Mouse (Mus musculus) stomach, embryonic 16.5 days (tissue): Measurements from ENCODE around the gene Zfr2. TPM values are rescaled to one million over a fixed set of nuclear protein-coding genes. Genes with fewer than 3 reads are reported as not detected.

ENCODE experiments used
- ATAC-seq: fragments of 200-750 bp; cut with Nextera tagmentation; 2 replicates; pipeline ENCODE4 v1.8.0; 2017; ENCODE audit warnings: moderate number of reproducible peaks, moderate TSS enrichment; ENCODE audit not compliant: insufficient read depth, low FRiP score
- H3K27ac ChIP-seq: fragments of 300-500 bp; sonication (generic); 2 replicates; pipeline ENCODE4 v1.5.1; 2014; ENCODE audit warnings: low read length
- H3K27me3 ChIP-seq: fragments of 300-500 bp; sonication (generic); 2 replicates; pipeline ENCODE4 v1.6.1; 2014; ENCODE audit warnings: low read length, control low read depth, mixed read lengths; ENCODE audit not compliant: control insufficient read depth, insufficient read depth
- H3K36me3 ChIP-seq: fragments of 300-500 bp; sonication (generic); 2 replicates; pipeline ENCODE4 v1.6.1; 2014; ENCODE audit warnings: low read length; ENCODE audit not compliant: control insufficient read depth, insufficient read depth
- H3K4me1 ChIP-seq: fragments of 300-500 bp; sonication (generic); 2 replicates; pipeline ENCODE4 v1.6.1; 2014; ENCODE audit warnings: low read length, control low read depth, mixed read lengths; ENCODE audit not compliant: control insufficient read depth, insufficient read depth
- H3K4me2 ChIP-seq: fragments of 300-500 bp; sonication (generic); 2 replicates; pipeline ENCODE4 v1.6.1; 2014; ENCODE audit warnings: low read depth, low read length, mixed read lengths
- H3K4me3 ChIP-seq: fragments of 300-500 bp; sonication (generic); replicated peaks from 2 replicates; pipeline ENCODE4 v1.5.1; 2014; ENCODE audit warnings: mild to moderate bottlenecking, low read length
- H3K9ac ChIP-seq: fragments of 300-500 bp; sonication (generic); 2 replicates; pipeline ENCODE4 v1.6.1; 2014; ENCODE audit warnings: low read length
- H3K9me3 ChIP-seq: fragments of 300-500 bp; sonication (generic); replicated peaks from 2 replicates; pipeline ENCODE4 v1.6.1; 2016; ENCODE audit warnings: low read length, control low read depth; ENCODE audit not compliant: control insufficient read depth
- WGBS: fragments of 180-500 bp; shearing (Covaris S2); extraction: QIAGEN DNeasy Blood & Tissue Kit; methylation state at CpG from one replicate; pipeline ENCODE4 v1.1.7; 2014; 5-methylcytosine and 5-hydroxymethylcytosine counted together
- polyA plus RNA-seq: library from polyadenylated mRNA; unstranded; fragments of >200 nt; fragmentation: Nextera tagmentation; extraction: Ambion mirVana; gene quantifications from 2 replicates; pipeline ENCODE4 v1.2.1, GENCODE M21; 2015

Zfr2 gene
- polyA plus RNA-seq = 5.3 and 5.9 TPM in 2 replicates

DNA sequence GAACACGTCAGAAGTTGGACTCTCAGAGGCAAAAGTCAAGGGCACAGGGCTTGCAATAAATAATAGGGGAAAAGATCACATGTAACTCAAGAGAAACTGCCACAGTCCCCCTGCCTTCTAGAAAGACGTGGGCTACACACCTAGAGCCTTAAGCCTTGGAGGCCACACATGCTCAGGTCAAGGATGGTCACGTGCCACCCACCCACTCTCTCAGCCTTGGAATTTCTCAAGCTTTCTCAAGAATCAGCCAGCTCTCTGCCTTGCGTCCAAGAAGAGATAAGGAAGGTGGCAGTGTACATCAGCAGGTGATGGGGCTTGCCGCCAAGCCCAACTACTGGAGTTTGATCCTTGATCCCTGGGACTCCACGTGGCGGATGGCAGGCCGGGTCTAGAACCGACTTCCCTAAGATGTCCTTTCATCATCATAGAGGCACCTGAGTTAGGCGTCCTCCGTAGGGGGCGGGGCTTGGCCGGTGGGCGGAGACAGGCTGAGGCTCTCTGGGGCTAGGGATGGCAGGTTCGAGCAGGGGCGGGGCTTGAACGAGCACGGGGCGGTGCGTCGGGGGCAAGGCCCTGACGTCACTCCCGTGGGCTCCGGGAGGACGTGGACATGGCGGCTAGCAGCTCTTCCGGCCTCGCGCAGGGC, at the start of gene Zfr2:
Gene Zfr2 (plus strand): TSS at position 576 of the 646 bp plus-strand sequence.
- Histone ChIP-seq H3K27me3 (peaks cover 22% of the 10 kb centered on the region), H3K9me3 (no peaks in the 10 kb centered on the region), H3K9ac (peak within 1 kb of the TSS; percentile 80), H3K4me2 (peak within 1 kb of the TSS; percentile 60), H3K4me3 (peak within 1 kb of the TSS; percentile 68), H3K4me1 (0 out of 2 replicates have a peak, but pooled peaks cover 7% of the 10 kb centered on the region), H3K36me3 (no peaks in the 10 kb centered on the region), H3K27ac (peak within 1 kb of the TSS; percentile 39; the same call in 1 of the 2 replicates)
- ATAC-seq = peak; percentile 89
- 6% methylated on average over 29 of the region's 29 CpGs for WGBS

GRCm38 (mm10) chr10:81183805-81184204, 49.1 kb upstream of the Zfr2 start, which contains the start of gene 4930442H23Rik:
TSS of gene 4930442H23Rik (minus strand) at chr10:81183849.
- peak within 1 kb of the TSS; percentile 84 for H3K9ac ChIP-seq
- H3K4me1 ChIP-seq = peaks cover 27% of the 10 kb centered on the region
- H3K4me3 ChIP-seq = peak within 1 kb of the TSS; percentile 82
- no peaks in the 10 kb centered on the region for H3K27me3 ChIP-seq
- H3K9me3 ChIP-seq = no peaks in the 10 kb centered on the region
- H3K36me3 ChIP-seq = peaks cover 37% of the 10 kb centered on the region
- H3K4me2 ChIP-seq = peak within 1 kb of the TSS; percentile 85
- no peak for ATAC-seq
- WGBS = 86% methylated on average over 5 of the region's 5 CpGs
- peak within 1 kb of the TSS; percentile 93 for H3K27ac ChIP-seq

GRCm38 (mm10) chr10:81184765-81185164, 48.2 kb upstream of the Zfr2 start:
- WGBS = 10% methylated on average over 4 of the region's 4 CpGs
- Histone ChIP-seq H3K4me3 (no peak overlapping the region), H3K9me3 (no peaks in the 10 kb centered on the region), H3K27ac (peak overlapping the region; percentile 91), H3K27me3 (no peaks in the 10 kb centered on the region), H3K36me3 (peaks cover 28% of the 10 kb centered on the region), H3K4me1 (peaks cover 24% of the 10 kb centered on the region), H3K4me2 (peak overlapping the region; percentile 85; the same call in 1 of the 2 replicates), H3K9ac (0 out of 2 replicates have a peak overlapping the region, but pooled peaks have one; percentile 84)
- peak; percentile 23; the same call in 1 of the 2 replicates for ATAC-seq

- WGBS = 94% methylated on average over 9 of the region's 9 CpGs
- Histone ChIP-seq H3K27me3 (no peaks in the 10 kb centered on the region), H3K9me3 (no peaks in the 10 kb centered on the region), H3K4me1 (peaks cover 32% of the 10 kb centered on the region), H3K36me3 (0 out of 2 replicates have a peak, but pooled peaks cover 10% of the 10 kb centered on the region), H3K4me2 (no peak overlapping the region), H3K27ac (no peak overlapping the region), H3K9ac (no peak overlapping the region), H3K4me3 (no peak overlapping the region)
- no peak for ATAC-seq
Measured at GRCm38 (mm10) chr10:81187161-81187560, 45.8 kb upstream of the Zfr2 start.

DNA sequence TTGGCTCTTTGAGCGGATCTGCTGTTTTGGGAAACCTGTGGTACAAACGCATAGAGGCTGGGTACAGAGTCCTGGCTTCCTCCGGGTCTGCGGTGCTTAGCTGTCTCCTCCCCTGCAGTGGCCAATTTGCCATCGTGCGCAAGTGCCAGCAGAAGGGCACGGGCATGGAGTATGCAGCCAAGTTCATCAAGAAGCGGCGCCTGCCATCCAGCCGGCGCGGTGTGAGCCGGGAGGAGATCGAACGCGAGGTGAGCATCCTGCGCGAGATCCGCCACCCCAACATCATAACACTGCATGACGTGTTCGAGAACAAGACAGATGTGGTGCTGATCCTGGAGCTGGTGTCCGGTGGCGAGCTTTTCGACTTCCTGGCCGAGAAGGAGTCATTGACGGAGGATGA, 43.1 kb upstream of the Zfr2 start:
- no peak overlapping the region for H3K4me2 ChIP-seq
- H3K27me3 ChIP-seq = no peaks in the 10 kb centered on the region; the same call in 1 of the 2 replicates
- 75% methylated on average over 26 of the region's 26 CpGs for WGBS
- ATAC-seq = no peak
- 0 out of 2 replicates have a peak, but pooled peaks cover 10% of the 10 kb centered on the region for H3K36me3 ChIP-seq
- no peak overlapping the region for H3K27ac ChIP-seq
- H3K4me1 ChIP-seq = peaks cover 36% of the 10 kb centered on the region
- no peak overlapping the region for H3K9ac ChIP-seq
- H3K9me3 ChIP-seq = no peaks in the 10 kb centered on the region
- no peak overlapping the region for H3K4me3 ChIP-seq

DNA sequence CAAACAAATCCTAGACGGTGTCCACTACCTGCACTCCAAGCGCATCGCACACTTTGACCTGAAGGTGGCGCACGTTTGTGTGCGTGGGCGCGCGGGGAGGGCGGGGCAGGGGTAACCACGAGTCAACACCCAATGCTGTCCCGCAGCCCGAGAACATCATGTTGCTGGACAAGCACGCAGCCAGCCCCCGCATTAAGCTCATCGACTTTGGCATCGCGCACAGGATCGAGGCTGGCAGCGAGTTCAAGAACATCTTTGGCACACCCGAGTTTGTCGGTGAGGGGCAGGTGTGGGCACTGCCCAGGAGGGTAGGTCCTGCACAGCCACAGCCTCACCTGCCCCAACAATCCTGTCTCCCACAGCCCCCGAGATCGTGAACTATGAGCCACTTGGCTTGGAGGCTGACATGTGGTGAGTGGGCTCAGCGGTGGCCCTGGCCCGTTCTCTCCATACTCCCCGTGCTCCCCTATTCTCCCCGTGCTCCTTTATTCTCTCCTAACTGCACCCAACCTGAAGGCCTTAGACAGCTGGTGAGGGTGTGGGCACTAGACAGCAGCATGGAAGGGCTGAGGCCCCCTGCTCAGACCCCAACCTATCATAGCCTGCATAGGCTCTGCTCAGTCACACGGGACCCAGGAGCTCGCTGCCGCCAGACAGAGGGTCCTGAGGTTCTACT, 42.6 kb upstream of the Zfr2 start:
- 70% methylated on average over 31 of the region's 31 CpGs for WGBS
- H3K27me3 ChIP-seq = peaks cover 4% of the 10 kb centered on the region
- no peak overlapping the region; the same call in 1 of the 2 replicates for H3K9ac ChIP-seq
- H3K4me2 ChIP-seq = no peak overlapping the region
- H3K36me3 ChIP-seq = 0 out of 2 replicates have a peak, but pooled peaks cover 10% of the 10 kb centered on the region
- no peak overlapping the region for H3K4me3 ChIP-seq
- no peak overlapping the region; the same call in 1 of the 2 replicates for H3K27ac ChIP-seq
- H3K9me3 ChIP-seq = no peaks in the 10 kb centered on the region
- H3K4me1 ChIP-seq = peaks cover 32% of the 10 kb centered on the region
- ATAC-seq = no peak

- H3K9me3 ChIP-seq = no peaks in the 10 kb centered on the region
- H3K4me2 ChIP-seq = no peak overlapping the region
- peaks cover 6% of the 10 kb centered on the region for H3K27me3 ChIP-seq
- no peak overlapping the region; the same call in 1 of the 2 replicates for H3K9ac ChIP-seq
- peaks cover 32% of the 10 kb centered on the region for H3K4me1 ChIP-seq
- no peak for ATAC-seq
- 0 out of 2 replicates have a peak, but pooled peaks cover 10% of the 10 kb centered on the region for H3K36me3 ChIP-seq
- no peak overlapping the region for H3K4me3 ChIP-seq
- H3K27ac ChIP-seq = peak overlapping the region; percentile 92
- 61% methylated on average over 6 of the region's 6 CpGs for WGBS
Measured at GRCm38 (mm10) chr10:81190912-81191321, 42.0 kb upstream of the Zfr2 start.

DNA sequence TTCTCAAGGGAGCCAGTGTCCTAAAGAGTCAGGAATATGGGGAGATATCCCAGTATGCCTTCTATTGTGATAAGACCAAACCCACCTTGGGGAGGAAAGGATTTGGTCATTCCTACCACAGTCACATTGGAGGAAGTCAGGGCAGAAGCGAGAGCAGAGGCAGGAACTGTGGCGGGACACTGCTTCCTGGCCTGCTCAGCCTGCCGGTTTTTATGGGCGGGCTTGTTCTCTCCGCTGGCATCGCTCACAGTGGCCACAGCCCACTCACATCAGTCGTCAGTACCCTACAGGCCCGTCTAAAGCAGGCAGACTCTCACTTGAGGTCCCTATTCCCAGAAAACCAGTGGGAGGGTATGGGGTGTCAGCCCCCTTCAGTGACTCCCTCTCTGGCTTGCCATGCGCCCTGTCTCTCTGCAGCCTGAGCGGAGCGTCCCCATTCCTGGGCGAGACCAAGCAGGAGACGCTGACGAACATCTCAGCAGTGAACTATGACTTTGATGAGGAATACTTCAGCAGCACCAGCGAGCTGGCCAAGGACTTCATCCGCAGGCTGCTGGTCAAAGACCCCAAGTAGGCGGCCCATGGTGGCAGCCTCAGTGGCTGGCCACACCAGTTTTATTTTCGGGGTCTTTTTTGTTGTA, 41.5 kb upstream of the Zfr2 start:
- peaks cover 6% of the 10 kb centered on the region for H3K27me3 ChIP-seq
- H3K4me3 ChIP-seq = peak overlapping the region; percentile 65; the same call in 1 of the 2 replicates
- H3K36me3 ChIP-seq = 0 out of 2 replicates have a peak, but pooled peaks cover 10% of the 10 kb centered on the region
- H3K4me2 ChIP-seq = peak overlapping the region; percentile 98
- H3K4me1 ChIP-seq = peaks cover 32% of the 10 kb centered on the region
- ATAC-seq = no peak
- no peaks in the 10 kb centered on the region for H3K9me3 ChIP-seq
- H3K9ac ChIP-seq = peak overlapping the region; percentile 93; the same call in 1 of the 2 replicates
- 81% methylated on average over 18 of the region's 18 CpGs for WGBS
- H3K27ac ChIP-seq = peak overlapping the region; percentile 92
